Mouse (Mus musculus) Muller cell, postnatal 12 days (primary cell): Measurements from ENCODE around the gene Hdac7.

Source experiments
- DNase-seq: peaks from one replicate; pipeline ENCODE4 v3.0.0-alpha.2; 2015; ENCODE audit errors: inconsistent ontology term

Gene Hdac7

DNA sequence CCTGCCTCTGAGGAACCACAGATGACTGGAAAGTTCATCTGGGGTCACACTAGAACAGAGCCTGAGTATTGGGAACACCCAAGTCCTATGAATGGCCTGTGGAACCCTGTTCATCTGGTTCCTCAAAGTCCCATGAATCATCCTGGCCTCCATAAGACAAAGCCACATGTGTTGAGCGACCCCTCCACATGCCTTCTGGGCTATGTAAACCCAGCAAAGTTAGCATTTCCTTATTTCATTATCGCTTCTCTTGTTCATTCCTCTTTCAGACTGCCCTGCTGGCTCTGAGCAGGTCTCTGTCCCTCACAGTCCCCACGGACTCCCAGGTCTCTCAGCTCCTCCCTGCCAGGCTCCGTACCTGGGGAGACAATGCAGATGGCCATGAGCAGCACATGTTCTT is 14.1 kb upstream of the Hdac7 start:
- DNase-seq = no peak

DNA sequence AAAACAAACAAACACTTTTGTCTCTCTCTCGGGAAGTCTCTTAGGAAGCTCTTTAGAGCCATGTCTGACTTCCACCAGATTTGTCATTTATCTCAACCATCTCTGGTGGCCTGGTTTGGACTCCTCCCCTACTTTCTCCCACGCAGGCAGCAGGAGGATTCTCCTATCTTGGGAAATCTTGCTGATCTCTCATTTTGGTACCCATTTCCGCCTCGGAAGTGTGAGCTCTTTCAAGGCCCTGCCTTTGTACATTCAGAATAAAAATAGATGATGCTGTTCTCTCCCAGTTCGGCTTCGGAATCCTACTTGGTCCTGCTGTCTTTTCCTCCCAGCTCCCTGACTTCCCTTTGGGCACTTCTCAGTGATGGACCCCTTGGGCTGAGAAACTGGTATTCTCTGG is 10.2 kb upstream of the Hdac7 start:
- DNase-seq = no peak

DNA sequence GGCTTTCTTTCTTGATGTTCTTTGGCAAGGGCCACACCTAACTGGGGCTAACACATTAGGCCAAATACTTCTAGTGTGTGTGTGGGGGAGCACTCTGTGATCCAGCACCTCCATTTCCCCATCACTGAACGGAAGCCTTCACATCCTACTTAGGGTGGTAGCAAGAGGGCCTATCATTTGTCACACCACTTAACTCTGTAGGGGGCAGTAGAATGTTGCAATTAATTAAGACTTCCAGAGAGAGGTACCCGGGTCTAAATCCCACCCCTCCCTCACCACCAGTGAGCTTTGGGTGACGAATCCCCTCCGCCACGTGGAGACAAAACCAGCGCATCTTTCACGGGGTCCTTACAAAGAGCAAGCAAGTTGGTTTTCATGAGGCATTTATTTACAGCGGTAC is 9.8 kb upstream of the Hdac7 start:
- DNase-seq = no peak

GRCm38 (mm10) chr15:97852291-97852690 is 8.0 kb upstream of the Hdac7 start:
- DNase-seq = no peak

DNA sequence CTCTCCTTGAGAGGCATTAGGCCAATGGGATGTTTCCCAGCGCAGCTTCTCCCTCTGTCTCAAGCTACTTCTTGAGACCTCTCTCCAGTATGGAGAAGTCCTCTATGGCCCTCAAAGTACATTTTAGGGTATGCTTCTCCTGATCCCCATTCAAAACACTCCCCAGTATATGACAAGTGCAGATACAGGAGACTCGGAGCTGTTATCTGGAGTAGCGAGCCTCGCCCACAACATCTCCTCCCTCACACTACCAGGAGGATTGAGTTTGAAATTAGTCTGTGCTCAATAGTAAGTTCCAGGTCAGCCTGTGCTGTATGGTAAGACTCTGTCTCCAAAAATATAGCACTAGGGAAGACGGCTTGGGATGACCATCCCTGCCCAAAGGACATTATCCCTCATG is 6.7 kb upstream of the Hdac7 start:
- no peak for DNase-seq

GRCm38 (mm10) chr15:97850441-97850840 is 6.1 kb upstream of the Hdac7 start:
- no peak for DNase-seq

GRCm38 (mm10) chr15:97849116-97849911 is 5.0 kb upstream of the Hdac7 start:
- DNase-seq = peak; percentile 87

- no peak for DNase-seq
Measured at GRCm38 (mm10) chr15:97847866-97848265, 3.6 kb upstream of the Hdac7 start.

GRCm38 (mm10) chr15:97847285-97847684 is 3.0 kb upstream of the Hdac7 start:
- DNase-seq = no peak

GRCm38 (mm10) chr15:97846121-97846882 is 2.0 kb upstream of the Hdac7 start:
- no peak for DNase-seq

GRCm38 (mm10) chr15:97843247-97843651 is 1.1 kb downstream of the Hdac7 start:
- no peak for DNase-seq

DNA sequence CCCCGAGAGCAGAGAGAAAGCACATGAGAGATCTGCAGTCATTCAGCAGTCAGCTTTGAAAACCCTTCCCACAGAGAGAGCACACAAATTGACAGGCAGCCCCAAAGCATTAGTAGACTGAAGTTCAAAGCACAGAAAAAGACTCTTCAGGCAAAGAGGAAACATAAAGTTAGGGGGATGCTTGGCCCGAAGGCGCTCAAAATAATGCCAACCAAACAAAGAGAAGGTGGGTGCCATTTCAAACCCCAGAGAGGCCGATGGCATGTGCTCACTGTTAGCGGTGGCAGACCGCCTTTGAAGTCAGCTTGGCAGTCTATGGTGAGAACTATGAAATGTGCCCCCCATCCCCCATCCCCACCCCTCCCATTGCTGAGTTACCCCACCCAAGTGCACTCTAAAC is 2.2 kb downstream of the Hdac7 start:
- no peak for DNase-seq

GRCm38 (mm10) chr15:97841383-97841782 is 2.9 kb downstream of the Hdac7 start:
- DNase-seq = no peak

- DNase-seq = no peak
Measured at GRCm38 (mm10) chr15:97840781-97841180, 3.5 kb downstream of the Hdac7 start.

GRCm38 (mm10) chr15:97839991-97840455 is 4.3 kb downstream of the Hdac7 start:
- DNase-seq = peak; percentile 66

DNA sequence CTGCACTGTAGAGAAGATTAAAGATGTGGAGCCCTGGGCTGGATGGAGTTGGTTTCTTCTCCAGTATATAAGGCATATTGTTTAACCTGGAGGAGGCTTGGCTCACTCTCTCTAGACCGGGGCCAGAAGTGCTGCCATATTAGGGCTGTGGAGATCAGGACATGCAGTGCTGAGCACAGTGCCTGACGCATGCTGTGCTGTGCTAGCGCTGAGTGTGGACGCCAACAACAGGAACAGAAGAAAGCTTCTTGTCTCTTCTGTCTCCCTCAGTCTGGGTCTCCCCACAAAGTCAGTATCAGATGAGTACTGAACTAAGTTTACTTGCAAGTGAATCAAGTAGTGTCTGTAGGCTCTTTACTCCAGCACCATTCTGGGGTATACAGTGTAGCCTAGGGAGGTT is 4.8 kb downstream of the Hdac7 start:
- DNase-seq = no peak

DNA sequence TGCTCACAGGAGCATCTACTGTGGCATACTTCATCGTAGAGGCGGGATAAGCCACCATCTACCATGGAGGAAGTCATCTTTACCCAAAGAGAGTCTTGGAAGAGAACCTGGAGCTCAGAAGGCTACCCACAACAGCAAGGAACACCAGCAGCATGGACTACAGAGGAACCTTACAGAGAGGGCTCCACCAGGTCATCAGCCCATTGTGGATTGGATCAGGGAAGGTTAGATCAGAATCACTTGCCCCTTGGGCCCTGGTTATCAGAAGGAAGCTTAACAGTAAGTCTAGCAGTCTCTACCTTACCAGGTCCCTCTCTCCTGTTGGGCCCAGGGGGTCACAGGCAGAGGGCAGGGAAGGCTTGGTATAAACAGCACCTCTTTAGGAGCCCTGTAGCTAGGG is 5.3 kb downstream of the Hdac7 start:
- DNase-seq = no peak

DNA sequence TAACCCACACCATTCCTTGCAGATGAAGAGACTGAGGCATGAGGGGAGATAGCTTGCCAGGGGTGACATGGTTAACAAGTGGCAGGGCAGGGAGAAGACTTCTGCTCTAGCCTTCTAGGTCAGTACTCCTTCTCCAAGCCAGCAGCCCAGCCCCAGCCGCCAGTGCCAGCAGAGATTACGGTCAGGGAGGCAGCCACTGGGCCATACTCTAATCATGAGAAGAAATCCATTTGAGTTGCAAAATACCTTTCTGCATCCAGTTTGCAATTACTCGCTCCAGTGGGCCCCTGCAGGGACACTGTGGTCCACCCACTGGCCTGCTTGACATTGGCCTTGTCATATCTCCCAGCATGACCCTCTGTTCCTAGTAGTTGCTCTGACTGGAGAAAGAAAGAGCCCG is 5.9 kb downstream of the Hdac7 start:
- peak; percentile 94 for DNase-seq

DNA sequence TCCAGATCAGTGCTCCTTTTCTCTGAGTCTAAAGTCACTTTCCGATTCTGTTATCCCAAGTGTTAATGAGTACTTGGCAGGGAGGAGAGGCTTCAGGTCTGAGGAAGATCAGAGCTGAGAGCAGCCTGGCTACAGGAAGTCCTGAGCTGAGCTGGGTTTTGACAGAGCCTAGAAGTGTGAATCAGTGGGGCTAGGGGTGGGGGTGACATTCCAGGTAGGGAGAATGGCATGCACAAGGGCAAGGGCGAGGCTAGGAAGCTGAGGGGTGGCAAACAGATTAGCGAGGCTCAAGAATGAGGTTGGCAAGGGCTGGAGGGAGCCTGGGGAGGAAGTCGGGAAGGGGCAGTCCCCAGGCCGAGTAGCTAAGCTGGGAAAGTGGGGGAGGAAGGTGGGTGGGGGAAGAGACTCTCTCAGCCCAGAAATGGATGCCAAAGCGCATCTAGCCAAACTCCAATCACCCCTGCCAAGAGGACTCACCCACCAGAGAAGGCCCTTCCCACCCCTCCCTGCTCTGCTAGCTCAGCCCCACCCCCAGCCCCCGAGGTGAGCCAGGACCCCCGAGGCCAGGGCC is 6.7 kb downstream of the Hdac7 start:
- DNase-seq = peak; percentile 94

- DNase-seq = no peak
Measured at GRCm38 (mm10) chr15:97836894-97837247, 7.4 kb downstream of the Hdac7 start.

- DNase-seq = no peak
Measured at GRCm38 (mm10) chr15:97836153-97836893, 8.0 kb downstream of the Hdac7 start.
